Mouse (Mus musculus): ENCODE data around the gene Chrna1.
A peak's percentile ranks its signal among the peaks of the same experiment; 100 is the strongest.
"Not testable (repeated sequence)": the region's sequence is repeated elsewhere in the genome, so short reads cannot be mapped to it uniquely, and the experiment has no call there.

Gene Chrna1

DNA sequence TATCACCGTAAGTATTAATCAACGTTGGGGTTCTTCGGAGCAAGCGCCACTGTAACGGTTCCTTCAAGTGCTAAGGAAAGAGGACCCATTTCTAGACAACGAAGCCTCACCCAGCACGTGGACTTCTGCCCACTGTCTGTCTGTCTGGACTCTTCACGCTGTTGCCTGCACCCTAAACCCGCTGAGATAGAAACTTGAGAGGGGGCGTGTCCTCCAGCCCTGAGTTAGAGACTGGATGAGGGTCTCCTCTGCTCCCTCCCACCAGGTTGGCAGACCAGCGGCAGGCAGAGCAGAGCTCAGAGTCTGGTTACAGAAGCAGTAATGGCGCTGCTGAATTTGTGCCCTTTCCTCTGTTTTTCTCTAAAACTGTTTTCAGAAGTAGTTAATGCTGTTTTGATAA lies 10.0 kb upstream of the Chrna1 start:
- DNase-seq: no peak

GRCm38 (mm10) chr2:73588951-73589350 lies 8.8 kb upstream of the Chrna1 start:
- no peak for DNase-seq

DNA sequence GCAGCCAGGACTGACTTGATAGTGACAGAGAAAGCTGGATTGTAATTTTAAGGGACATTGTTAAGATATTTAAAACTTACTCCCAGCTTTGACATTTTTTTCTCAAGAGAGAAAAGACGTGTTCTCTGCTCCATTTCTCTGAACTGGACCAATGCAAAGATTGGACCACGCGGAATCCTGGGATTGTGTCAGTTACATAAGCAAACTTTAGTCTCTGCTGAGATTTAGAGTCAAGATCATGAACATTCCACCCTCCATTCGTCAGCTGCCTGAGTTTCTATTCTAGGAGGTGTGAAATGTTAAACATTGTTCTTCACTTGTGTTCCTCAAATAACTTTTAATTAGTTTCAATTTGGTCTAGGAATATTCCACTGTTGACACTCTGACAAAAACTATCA lies 7.0 kb upstream of the Chrna1 start:
- DNase-seq: no peak

DNA sequence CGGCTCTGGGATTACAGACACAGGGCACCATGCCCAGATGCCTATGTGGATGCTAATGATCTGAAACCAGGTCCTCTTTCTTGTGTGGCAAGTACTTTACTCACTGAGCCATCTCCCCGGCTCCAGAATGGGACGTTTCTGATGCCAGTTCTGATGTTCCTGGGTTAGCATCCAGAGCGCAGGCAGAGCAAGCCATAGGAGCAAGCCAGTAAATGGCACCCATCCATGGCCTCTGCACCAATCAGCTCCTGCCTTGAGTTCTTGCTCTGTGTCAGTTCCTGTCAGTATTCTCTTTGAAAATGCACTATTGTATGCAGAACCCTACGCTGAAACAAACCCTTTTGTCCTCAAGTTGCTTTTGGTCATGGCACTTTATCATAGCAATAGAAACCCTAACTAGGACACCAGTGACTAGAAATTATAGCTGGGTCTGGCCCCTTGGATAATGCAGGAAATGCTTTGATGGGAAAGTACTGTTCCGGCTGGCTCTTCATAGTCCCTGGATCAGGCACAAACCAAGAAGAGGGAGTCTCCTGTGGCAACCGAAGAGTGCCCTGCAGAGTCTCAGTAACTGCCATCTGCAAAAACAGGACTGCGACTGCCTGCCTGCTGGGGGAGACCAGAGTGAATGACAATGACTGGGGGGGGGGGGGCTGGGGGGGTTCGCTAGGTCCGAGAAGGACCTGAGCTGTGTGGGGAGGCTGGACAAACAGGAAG lies 6.4 kb upstream of the Chrna1 start:
- no peak for DNase-seq

- DNase-seq: no peak
Measured at GRCm38 (mm10) chr2:73585347-73585831, 5.3 kb upstream of the Chrna1 start.

DNA sequence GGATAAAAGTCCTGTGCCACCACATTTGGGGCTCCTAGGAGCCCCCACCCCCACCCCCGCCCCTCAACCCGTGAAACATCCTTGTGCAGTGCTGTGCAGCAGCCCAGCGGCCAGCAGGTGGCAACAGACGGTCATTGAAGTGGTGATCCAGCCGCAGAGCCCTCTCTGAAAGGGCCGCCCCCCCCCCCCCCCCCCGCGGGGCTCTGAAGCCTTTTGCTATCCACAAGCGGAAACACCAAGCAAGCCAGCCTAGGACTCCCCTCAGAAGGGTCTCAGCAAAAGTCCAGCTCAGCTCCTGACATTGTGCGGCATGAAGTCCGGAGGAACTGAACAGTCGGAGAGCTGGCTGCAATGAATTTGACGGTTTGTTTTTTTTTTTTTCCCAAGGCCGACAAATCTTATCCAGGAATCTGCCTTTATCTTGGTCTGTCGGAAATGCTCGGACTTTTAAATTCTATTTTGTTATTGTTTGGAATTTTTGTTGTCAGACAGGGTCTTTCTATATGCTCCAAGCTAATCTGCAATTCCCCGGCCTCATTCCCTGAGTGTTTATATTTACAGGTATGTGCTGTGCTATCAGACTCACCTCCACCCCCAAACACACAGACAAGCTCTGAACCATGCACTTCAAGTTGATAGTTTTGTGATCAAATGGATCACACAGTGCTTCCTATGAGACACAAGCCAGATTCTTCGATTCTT lies 4.7 kb upstream of the Chrna1 start:
- DNase-seq: peak; percentile 45

DNA sequence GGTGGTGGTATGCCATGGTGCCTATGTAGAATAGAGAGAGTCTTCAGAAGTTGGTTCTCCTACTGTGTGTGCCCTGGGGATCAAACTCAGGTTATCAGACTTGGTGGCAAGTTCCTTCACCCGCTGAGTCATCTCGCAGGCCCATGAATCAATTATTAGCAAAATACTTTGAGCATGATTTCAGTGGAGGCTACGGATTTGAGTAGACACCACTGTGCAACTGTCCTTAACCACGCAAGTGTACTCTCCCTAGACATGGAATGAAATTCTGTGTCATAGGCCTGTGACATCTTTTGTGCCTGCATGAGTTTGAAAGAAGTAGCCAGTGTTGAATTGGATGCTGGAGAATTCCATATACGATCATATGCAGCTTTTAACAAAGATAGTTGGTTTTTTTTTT lies 582 bp upstream of the Chrna1 start:
- no peak for DNase-seq

- DNase-seq: no peak
Measured at GRCm38 (mm10) chr2:73579168-73579567, 970 bp downstream of the Chrna1 start.

GRCm38 (mm10) chr2:73574418-73574817 lies 5.7 kb downstream of the Chrna1 start:
- no peak for DNase-seq

GRCm38 (mm10) chr2:73573556-73573955 lies 6.6 kb downstream of the Chrna1 start:
- DNase-seq: no peak

DNA sequence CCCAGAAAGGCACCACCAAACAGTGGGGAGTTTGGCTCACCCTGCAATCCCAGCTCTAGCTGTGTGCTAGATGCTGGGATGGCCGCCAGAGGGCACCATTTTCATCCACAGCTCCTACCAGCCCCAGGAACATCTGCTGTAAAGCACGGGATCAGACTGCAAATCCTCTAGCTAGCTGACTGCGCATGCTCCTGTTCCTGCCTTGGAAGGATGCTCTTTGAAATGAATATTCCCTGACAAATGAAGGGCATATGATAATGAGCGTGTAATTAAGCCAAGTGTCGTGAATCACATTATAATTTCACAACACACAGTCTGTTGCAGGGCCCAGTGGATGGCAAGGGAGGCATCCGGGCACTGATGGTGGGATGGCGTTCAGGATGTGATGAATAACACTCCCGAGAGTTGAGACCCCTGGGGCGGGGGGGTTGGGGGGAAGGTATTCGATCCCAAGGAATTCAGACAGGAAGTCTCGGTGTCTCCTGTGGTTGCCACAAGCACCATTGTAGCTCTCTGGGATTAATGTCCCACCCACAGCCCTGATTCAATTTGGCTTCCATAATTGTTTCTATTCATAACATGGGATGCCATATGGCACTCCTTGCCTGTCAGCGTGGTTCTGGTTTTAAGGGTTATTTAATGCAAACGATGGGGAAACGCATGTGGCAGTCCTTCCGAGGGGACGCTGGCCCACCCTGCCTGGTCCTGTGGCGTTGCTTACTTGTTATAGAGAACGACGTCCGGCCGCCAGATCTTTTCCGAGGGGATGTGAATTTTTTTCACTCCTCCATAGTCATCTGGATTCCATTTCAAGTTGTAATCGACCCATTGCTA lies 7.4 kb downstream of the Chrna1 start:
- peak; percentile 50 for DNase-seq

DNA sequence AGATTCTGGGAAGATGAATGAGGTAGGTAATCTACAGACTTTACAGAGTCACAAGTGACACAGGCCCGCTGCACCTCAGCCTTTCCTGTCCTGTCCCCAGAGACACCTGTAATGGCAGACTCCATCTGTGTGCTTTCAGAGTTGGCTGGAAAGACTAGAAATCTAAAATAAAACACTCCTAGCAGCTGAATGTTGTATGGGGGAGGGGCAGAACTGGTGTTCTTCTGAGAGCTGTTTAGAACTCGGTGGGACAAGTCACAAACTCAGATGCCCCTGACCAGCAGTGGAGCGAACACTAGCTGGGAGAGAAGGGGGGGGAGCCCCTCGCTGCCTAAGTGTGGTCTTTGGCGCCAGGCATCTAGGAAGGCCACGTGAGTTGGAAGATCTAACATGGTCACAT lies 8.2 kb downstream of the Chrna1 start:
- no peak for DNase-seq

GRCm38 (mm10) chr2:73571304-73571703 lies 8.8 kb downstream of the Chrna1 start:
- no peak for DNase-seq

DNA sequence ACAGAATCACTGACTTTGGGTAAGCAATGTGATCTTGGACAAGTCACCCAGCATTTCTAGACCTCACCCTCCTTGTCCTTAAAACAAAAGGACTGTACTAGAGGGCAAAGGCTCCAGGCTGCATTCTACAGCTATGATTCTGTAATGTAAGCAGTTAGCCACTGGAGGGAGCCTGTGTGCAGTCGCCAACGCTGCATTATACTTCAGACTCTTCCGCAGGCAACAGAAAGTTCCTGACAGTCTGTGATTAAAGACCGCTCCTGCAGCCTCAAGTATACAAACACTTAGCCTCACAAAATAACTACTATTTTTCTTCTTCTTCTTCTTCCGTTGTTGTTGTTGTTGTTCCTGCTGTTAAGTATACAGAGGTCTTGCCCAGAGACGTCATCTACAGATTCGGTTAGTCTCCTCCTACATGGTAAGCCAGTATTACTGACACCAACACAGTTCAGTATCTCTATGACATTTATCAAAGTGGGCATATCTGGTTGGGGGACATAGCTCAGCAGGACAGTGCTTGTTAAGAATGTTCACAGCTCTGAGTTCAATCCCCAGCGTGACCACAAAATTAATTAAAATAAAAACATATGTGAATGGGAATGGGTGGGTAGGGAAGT lies 13.0 kb downstream of the Chrna1 start:
- no peak for DNase-seq

- DNase-seq: no peak
Measured at GRCm38 (mm10) chr2:73566162-73566561, 14.0 kb downstream of the Chrna1 start.

DNA sequence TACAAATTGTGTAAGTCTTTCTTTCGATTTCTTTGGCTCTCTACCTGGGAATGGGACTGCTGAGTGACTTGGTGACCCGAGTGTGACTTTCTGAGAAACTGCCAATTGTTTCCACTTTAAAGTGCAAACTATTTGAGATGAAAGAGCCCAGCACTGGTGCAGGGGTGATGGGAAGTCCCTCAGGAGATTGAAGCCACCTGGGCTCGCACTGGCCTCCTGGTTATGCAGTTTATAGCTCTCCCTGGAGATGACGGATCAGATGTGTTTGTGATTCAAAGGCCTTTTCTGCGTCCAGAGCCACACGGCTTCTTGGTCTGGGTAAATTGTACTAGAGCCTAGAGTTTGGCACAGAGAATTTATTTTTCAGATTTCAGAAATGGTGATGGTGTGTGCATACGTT lies 16.4 kb downstream of the Chrna1 start:
- no peak for DNase-seq

- no peak for DNase-seq
Measured at GRCm38 (mm10) chr2:73562656-73563055, 17.5 kb downstream of the Chrna1 start.

- no peak for DNase-seq
Measured at GRCm38 (mm10) chr2:73561665-73562063, 18.5 kb downstream of the Chrna1 start.

DNA sequence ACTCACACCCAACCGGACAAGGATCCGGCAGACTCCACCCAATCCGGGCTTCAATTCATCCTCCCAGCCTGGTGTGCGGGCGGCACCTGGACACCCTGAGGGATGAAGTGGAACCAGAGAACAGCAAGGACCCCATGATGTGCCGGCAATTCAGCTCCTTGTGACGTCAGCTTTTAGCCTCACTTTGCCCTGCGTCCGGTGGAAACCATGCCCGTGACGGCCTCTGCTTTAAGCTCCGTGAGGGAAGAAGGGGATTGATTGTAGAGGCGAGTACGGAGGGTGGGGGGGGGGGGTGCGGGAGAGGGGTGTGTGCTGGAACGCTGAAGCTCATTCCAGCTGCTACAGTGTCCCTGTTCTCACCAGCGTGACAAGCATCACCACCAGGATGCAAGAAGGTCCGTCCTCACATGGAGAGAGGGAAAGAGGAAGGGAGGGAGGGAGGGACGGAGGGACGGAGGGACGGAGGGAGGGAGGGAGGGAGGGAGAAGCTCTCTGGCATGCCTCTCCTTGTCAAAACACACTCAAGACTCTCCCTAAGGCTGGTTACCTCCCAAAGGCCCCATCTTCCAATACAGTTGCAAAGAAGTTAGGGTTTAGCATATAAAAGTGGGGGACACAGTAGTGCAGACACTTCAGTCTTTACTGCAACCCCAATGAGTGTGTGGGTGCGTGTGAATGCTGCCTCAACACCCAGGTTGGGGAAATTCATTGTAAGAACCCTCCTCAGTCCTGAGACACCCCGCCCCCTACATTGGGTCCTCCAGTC lies 19.1 kb downstream of the Chrna1 start:
- no peak for DNase-seq

- no peak for DNase-seq
Measured at GRCm38 (mm10) chr2:73560445-73560844, 19.7 kb downstream of the Chrna1 start.

DNA sequence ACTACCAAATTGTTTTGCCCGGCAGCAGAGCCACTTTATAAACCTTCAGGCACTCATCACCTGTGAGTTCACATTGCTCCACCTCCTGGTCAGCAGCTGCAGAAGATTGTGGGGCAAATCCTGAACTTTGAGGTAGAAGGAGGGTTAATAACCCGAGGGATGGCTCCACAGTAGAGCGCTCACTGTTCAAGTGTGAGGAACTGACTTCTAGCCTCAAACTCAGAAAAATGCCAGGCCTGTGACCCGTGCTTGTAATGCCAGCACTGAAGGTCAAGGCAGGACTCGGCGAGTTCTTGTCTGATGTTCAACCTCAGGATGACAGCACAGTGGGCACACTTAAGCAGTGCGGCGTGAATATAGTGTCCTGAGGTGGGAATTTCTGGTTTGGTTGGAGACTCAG lies 22.2 kb downstream of the Chrna1 start:
- no peak for DNase-seq

GRCm38 (mm10) chr2:73557061-73557460 lies 23.1 kb downstream of the Chrna1 start:
- DNase-seq: not testable (repeated sequence)
